Mouse (Mus musculus): Measurements from ENCODE around the gene Setd1b. TPM values are rescaled to one million over a fixed set of nuclear protein-coding genes. Genes with fewer than 3 reads are reported as not detected.

Setd1b gene
- polyA plus RNA-seq (2012; fragmentation: generic; extraction: Trizol), result 1 to 10 TPM in 1 of 2 experiments, under 1 TPM in 1; 0.78 to 5.9 TPM

GRCm38 (mm10) chr5:123142161-123143157 is at the start of gene Setd1b:
Gene Setd1b (plus strand): TSS chr5:123142193.

GRCm38 (mm10) chr5:123132308-123133071 is 9.5 kb upstream of the Setd1b start, which contains the start of gene Rhof:
Gene Rhof (minus strand): TSS chr5:123132692.

DNA sequence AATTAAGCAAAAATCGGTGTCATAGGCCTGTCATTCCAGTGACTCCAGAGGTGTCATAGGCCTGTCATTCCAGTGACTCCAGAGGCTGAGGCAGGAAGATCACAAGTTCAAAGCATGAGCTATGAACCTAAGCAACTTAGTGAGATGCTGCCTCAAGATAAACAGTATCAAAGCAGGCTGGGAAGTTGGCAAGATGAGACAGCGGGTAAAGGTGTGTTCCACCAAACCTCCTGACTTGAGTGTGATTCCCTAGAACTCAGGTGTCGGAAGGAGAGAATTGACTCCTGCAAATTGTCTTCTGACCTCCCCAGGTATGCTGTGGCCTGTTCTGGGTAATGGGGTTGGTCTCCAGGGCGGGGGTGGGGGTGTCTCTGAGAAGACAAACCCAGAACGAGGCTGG is 27.3 kb downstream of the Setd1b start, which contains the start of gene Psmd9:
Psmd9 (plus strand) TSS at position 130 of the 400 bp plus-strand sequence.

GRCm38 (mm10) chr5:123182651-123183050 is 40.7 kb downstream of the Setd1b start, which contains the start of gene Hpd:
Gene Hpd (minus strand): TSS chr5:123182727.

Other genes starting within 250 kb of the Setd1b start
- 10 to 100 TPM in 1 of 2 experiments, 1 to 10 TPM in 1; 4.7 to 17.9 TPM for gene Kdm2b, start 152.4 kb upstream of the Setd1b start, polyA plus RNA-seq (2012; fragmentation: generic; extraction: Trizol)
- 10 to 100 TPM; 10.7 to 15.7 TPM for gene Orai1, start 127.1 kb upstream of the Setd1b start, polyA plus RNA-seq (2012; fragmentation: generic; extraction: Trizol)
- gene Morn3, start 95.2 kb upstream of the Setd1b start, polyA plus RNA-seq (2012; fragmentation: generic; extraction: Trizol), result not detected
- gene Tmem120b, start 73.8 kb upstream of the Setd1b start, polyA plus RNA-seq (2012; fragmentation: generic; extraction: Trizol), result 1 to 10 TPM; 1.6 to 2.5 TPM
- gene Rhof, start 9.5 kb upstream of the Setd1b start, polyA plus RNA-seq (2012; fragmentation: generic; extraction: Trizol), result 1 to 10 TPM in 1 of 2 experiments, under 1 TPM in 1; 0.29 to 2.2 TPM
- gene Psmd9, start 27.2 kb downstream of the Setd1b start, polyA plus RNA-seq (2012; fragmentation: generic; extraction: Trizol), result 10 to 100 TPM; 28.5 to 31.3 TPM
- not detected for gene Hpd, start 40.5 kb downstream of the Setd1b start, polyA plus RNA-seq (2012; fragmentation: generic; extraction: Trizol)
- gene Wdr66, start 109.9 kb downstream of the Setd1b start, polyA plus RNA-seq (2012; fragmentation: generic; extraction: Trizol), result 1 to 10 TPM in 1 of 2 experiments, under 1 TPM in 1; 0.02 to 1.6 TPM
- 1 to 10 TPM in 1 of 2 experiments, under 1 TPM in 1; 0.37 to 2.4 TPM for gene Bcl7a, start 201.6 kb downstream of the Setd1b start, polyA plus RNA-seq (2012; fragmentation: generic; extraction: Trizol)

Data from C3H10T1/2 (cell line).